Mouse (Mus musculus) monocyte, adult 5-6 weeks (primary cell): Measurements from ENCODE around the gene Mrps36. TPM values are rescaled to one million over a fixed set of nuclear protein-coding genes. Genes with fewer than 3 reads are reported as not detected.
"Not testable (repeated sequence)": the region's sequence is repeated elsewhere in the genome, so short reads cannot be mapped to it uniquely, and the experiment has no call there.

ENCODE experiments used
- ATAC-seq: fragments of 153-309, 156-312 bp; replicated peaks from 2 replicates; pipeline ENCODE4 v1.8.0; 2017; ENCODE audit warnings: mild to moderate bottlenecking; ENCODE audit not compliant: low TSS enrichment, insufficient number of reproducible peaks, severe bottlenecking, poor library complexity, low FRiP score
- total RNA-seq: library from RNA; stranded (forward); fragments of 200-1000, 200-491, 200-594 nt; gene quantifications from 3 replicates; pipeline ENCODE4 v1.2.3, GENCODE M21; 2017

Mrps36 gene
- total RNA-seq, 1 experiment from 2014 or later = 24.7 TPM

- no peak for ATAC-seq
Measured at GRCm38 (mm10) chr13:100743346-100744035, 968 bp downstream of the Mrps36 start.

- ATAC-seq = no peak
Measured at GRCm38 (mm10) chr13:100742831-100743230, 1.6 kb downstream of the Mrps36 start.

GRCm38 (mm10) chr13:100732756-100733155, 11.7 kb downstream of the Mrps36 start:
- no peak for ATAC-seq

- ATAC-seq = not testable (repeated sequence)
Measured at GRCm38 (mm10) chr13:100731462-100732046, 12.9 kb downstream of the Mrps36 start.

- ATAC-seq = peak; percentile 100
Measured at GRCm38 (mm10) chr13:100730861-100731176, 13.6 kb downstream of the Mrps36 start, which contains the start of gene Cdk7. Gene Cdk7 (minus strand): TSS chr13:100730939.

GRCm38 (mm10) chr13:100730153-100730860, 14.2 kb downstream of the Mrps36 start:
- ATAC-seq = peak; percentile 54

- ATAC-seq = not testable (repeated sequence)
Measured at GRCm38 (mm10) chr13:100728530-100728929, 15.9 kb downstream of the Mrps36 start.

- ATAC-seq = no peak
Measured at GRCm38 (mm10) chr13:100728086-100728485, 16.4 kb downstream of the Mrps36 start.

- ATAC-seq = no peak
Measured at GRCm38 (mm10) chr13:100725194-100725593, 19.3 kb downstream of the Mrps36 start.

GRCm38 (mm10) chr13:100724051-100724754, 20.3 kb downstream of the Mrps36 start:
- no peak for ATAC-seq

GRCm38 (mm10) chr13:100721656-100722055, 22.8 kb downstream of the Mrps36 start:
- ATAC-seq = no peak

- no peak for ATAC-seq
Measured at GRCm38 (mm10) chr13:100715467-100715866, 29.0 kb downstream of the Mrps36 start.

- no peak for ATAC-seq
Measured at GRCm38 (mm10) chr13:100706206-100706605, 38.3 kb downstream of the Mrps36 start.

- no peak for ATAC-seq
Measured at GRCm38 (mm10) chr13:100703468-100703867, 41.0 kb downstream of the Mrps36 start.

GRCm38 (mm10) chr13:100698866-100699265, 45.6 kb downstream of the Mrps36 start:
- ATAC-seq = no peak

- no peak for ATAC-seq
Measured at GRCm38 (mm10) chr13:100697541-100697940, 46.9 kb downstream of the Mrps36 start.

- ATAC-seq = no peak
Measured at GRCm38 (mm10) chr13:100687513-100687912, 56.9 kb downstream of the Mrps36 start.
